Mouse (Mus musculus) macrophage (primary cell): ENCODE results near the gene Capn13. TPM values are rescaled to one million over a fixed set of nuclear protein-coding genes. Genes with fewer than 3 reads are reported as not detected.

Experiments
- H3K27ac ChIP-seq: fragments of 350-480 bp; formaldehyde crosslinking; 2 replicates; pipeline ENCODE4 v1.9.0; 2021
- H3K36me3 ChIP-seq: fragments of 350-480 bp; formaldehyde crosslinking; 2 replicates; pipeline ENCODE4 v1.9.0; 2021; ENCODE audit errors: inconsistent target
- H3K4me3 ChIP-seq: fragments of 350-480 bp; formaldehyde crosslinking; 2 replicates; pipeline ENCODE4 v1.9.0; 2021; ENCODE audit errors: inconsistent target
- H3K79me2 ChIP-seq: fragments of 350-480 bp; formaldehyde crosslinking; 2 replicates; pipeline ENCODE4 v1.9.0; 2021; ENCODE audit errors: inconsistent target
- WGBS: methylation state at CpG from one replicate; pipeline ENCODE4 v1.1.7; 2026; ENCODE audit warnings: inconsistent platforms; ENCODE audit not compliant: missing documents; 5-methylcytosine and 5-hydroxymethylcytosine counted together
- polyA plus RNA-seq: library from polyadenylated mRNA; stranded (reverse); fragments of 250-400 nt; gene quantifications from 3 replicates; pipeline ENCODE4 v1.2.4, GENCODE M21; 2018; ENCODE audit warnings: inconsistent platforms
- total RNA-seq, 78 experiments: library from RNA; depleted of rRNA; stranded (reverse); fragments of 250-400 nt; gene quantifications; 1 replicate in 9 of 78; 2 replicates in 24 of 78; 3 replicates in 43 of 78; 4 replicates in 2 of 78; pipeline ENCODE4 v1.2.4; 2018; ENCODE audit warnings: inconsistent platforms in 56 of 78

Gene Capn13
- total RNA-seq (2018; cell fraction: chromatin; rRNA removed): not detected
- total RNA-seq (2018; cell fraction: cytosol; rRNA removed): not detected
- total RNA-seq (2018; cell fraction: nucleus; rRNA removed): not detected
- 0.11 TPM in 1 of 3 replicates, not detected in the others for polyA plus RNA-seq

DNA sequence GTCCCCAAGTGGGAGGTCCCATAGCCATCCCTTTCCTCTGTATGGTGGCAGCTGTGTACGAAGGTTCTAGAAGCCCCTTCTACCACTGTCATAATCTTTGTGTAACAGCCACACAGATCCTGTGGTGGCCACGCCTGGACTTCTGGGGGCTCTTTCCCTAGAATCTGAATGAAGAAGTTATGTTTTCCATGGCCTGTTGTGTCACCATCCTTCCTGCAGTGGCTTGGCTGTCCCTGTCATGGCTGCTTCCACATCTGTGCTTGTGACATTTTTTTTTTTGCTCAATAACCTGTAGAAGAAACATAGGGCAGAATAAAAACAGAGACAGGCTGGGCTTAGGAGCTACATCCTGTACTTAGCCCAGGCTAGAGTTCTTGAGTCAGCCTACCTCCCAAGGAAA lies at the start of gene Capn13:
Capn13 (minus strand) TSS at position 5 of the 400 bp plus-strand sequence.
- H3K79me2 ChIP-seq: no peaks in the 10 kb centered on the region
- no peaks in the 10 kb centered on the region for H3K36me3 ChIP-seq
- WGBS: 60% methylated on average over 2 of the region's 2 CpGs
- no peak within 1 kb of the TSS for H3K27ac ChIP-seq
- H3K4me3 ChIP-seq: no peak within 1 kb of the TSS

DNA sequence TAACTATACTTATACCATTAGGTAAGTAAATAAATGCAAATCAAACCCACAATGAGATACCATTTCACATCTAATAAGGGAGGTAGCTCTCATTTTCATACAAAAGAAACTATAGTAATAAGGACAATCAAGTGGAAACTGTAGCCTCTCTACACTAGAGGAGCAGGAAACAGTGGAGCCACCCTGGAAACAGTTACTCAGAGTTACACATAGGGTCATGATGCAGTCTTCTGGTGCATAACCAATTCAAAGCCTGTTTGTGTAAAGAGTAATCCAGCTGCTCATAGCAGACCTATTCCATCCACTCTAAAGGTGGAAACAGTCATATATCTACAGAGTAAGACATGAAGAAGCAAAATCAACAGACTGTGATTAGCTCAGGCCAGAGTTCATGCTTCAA lies 48.4 kb upstream of the Capn13 start:
- H3K79me2 ChIP-seq: no peaks in the 10 kb centered on the region
- no peaks in the 10 kb centered on the region for H3K36me3 ChIP-seq
- no peak overlapping the region for H3K4me3 ChIP-seq
- H3K27ac ChIP-seq: no peak overlapping the region

DNA sequence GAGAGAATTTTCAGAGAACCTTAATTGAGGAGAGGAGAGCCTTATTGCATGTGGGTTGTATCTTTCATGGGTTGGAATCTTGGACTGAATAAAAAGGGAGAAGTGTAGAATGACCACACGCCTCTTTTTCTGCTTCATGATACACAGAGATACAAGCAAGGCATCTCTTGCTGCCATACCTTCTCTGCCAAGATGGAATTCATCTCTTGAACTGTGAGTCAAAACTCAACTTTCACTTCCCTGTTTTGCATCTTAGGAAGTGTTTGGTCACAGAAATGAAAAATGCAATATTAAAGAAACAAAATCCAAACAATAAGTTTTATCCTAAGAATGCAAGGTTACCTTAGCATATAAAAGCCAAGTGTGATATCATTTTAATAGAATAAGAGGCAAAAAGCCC lies 40.1 kb upstream of the Capn13 start:
- 30% methylated on average over 1 of the region's 1 CpGs for WGBS
- H3K27ac ChIP-seq: no peak overlapping the region
- no peaks in the 10 kb centered on the region for H3K79me2 ChIP-seq
- no peaks in the 10 kb centered on the region for H3K36me3 ChIP-seq
- H3K4me3 ChIP-seq: no peak overlapping the region

DNA sequence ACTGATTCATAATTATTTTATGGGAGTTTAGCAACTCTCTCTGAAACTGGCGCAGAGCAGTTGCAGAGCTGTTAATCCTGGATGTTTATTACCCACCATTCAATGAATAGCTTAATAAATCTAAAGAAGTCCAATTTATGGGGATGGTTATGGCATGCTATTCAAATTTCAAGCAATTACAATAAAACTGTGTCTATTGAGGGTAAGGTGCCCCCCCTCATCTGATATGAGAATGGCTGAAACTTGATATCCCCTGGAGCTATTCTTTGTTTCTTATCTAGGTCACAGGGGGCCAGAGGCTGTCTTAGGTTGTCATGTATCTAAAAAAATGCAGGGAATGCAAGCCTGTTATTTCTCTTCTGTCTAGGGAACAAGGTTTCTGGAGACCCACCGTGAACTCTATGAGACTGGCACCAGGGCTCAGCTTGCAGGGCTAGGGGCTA lies 31.9 kb upstream of the Capn13 start:
- Histone ChIP-seq H3K36me3 (no peaks in the 10 kb centered on the region), H3K27ac (no peak overlapping the region), H3K4me3 (no peak overlapping the region), H3K79me2 (no peaks in the 10 kb centered on the region)
- WGBS: 59% methylated on average over 2 of the region's 2 CpGs

DNA sequence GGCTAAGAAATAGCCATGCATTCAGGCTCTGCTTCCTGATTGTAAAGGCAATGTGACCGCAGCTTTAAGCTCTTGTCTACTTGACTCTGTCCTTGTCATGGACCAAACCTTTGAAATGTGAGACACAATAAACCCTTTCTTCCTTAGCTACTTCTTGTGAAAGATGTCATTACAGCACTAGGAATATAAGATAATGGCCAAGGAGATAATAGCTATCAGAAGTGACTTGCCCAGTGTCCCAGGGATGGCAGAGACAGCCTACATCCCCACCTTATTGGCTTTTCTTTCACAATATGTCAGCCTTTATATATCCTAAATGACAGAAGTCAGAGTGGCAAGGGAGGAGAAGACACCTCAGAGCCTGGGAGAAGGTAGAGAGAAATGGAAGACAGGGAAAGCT lies 31.4 kb upstream of the Capn13 start:
- Histone ChIP-seq H3K4me3 (no peak overlapping the region), H3K79me2 (no peaks in the 10 kb centered on the region), H3K36me3 (no peaks in the 10 kb centered on the region), H3K27ac (no peak overlapping the region)
- WGBS: 94% methylated on average over 1 of the region's 1 CpGs

DNA sequence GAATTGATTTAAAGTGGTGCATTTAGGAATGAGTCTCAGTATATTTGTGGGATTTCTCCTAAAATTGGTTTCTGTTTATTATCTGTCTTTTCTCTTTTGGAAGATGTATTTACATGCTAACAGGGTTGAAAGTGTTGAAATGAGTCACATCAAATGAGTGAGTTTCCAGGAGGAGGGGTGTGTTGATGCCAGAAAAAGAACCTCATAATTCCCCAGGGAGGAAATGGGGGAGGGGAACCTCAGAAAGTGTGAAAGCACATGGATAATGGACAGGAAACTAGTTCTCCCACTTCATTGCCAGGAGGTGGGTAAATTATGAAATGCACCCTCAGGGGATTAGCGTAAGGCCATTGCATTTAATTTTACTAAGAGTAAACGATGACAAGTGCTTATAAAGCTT lies 16.7 kb upstream of the Capn13 start:
- H3K27ac ChIP-seq: no peak overlapping the region
- H3K4me3 ChIP-seq: no peak overlapping the region
- H3K79me2 ChIP-seq: no peaks in the 10 kb centered on the region
- H3K36me3 ChIP-seq: no peaks in the 10 kb centered on the region
- WGBS: 68% methylated on average over 2 of the region's 2 CpGs

DNA sequence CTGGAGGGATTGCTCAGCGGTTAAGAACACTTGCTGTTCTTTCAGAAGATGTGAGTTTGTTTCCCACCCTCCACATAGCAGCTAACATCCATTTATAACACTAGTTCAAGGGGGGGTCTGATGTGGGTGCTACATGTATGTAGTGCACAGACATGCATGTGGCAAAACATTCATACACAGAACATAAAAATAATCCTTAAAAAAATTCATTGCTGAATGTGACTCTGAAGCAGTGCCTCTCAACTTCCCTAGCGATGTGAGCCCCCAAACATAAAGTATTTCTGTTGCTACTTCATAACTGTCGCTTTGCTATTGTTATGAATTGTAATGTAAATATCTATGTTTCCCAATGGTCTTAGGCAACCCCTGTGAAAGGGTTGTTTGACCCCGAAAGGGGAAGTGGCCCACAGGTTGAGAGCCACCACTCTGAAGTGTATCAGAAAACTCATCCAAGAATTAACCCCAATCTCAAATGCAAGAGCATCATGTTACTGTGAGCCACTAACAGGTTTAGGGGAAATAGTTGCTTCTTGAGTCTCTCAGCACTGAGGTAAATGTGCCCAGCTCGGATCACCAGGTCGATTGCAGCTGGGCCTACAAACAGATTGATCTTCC lies 15.6 kb upstream of the Capn13 start:
- 25% methylated on average over 5 of the region's 6 CpGs for whole genome bisulfite sequencing
- H3K36me3 ChIP-seq: no peaks in the 10 kb centered on the region
- no peaks in the 10 kb centered on the region for H3K79me2 ChIP-seq
- H3K27ac ChIP-seq: no peak overlapping the region
- H3K4me3 ChIP-seq: no peak overlapping the region

DNA sequence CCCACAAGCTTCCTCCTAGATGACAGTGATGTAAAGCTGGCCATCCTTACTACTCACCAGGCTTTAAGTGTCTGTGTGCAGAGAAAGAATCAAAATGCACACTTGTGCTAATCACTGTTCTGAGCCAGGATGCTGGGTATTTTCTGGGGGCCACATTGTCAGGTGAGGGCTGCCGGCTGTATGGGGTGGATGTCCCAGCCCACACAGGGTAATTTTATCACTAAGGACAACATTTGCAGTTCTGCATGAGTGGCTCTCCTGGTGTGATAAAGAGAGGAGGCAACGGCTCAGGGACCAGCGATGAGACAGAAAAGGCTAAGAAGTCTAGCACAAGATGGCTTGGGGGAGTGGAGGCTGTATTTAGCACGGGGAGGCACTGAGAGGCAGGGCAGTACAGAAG lies 11.2 kb upstream of the Capn13 start:
- Histone ChIP-seq H3K79me2 (no peaks in the 10 kb centered on the region), H3K36me3 (no peaks in the 10 kb centered on the region), H3K27ac (no peak overlapping the region), H3K4me3 (no peak overlapping the region)
- WGBS: 63% methylated on average over 4 of the region's 4 CpGs

DNA sequence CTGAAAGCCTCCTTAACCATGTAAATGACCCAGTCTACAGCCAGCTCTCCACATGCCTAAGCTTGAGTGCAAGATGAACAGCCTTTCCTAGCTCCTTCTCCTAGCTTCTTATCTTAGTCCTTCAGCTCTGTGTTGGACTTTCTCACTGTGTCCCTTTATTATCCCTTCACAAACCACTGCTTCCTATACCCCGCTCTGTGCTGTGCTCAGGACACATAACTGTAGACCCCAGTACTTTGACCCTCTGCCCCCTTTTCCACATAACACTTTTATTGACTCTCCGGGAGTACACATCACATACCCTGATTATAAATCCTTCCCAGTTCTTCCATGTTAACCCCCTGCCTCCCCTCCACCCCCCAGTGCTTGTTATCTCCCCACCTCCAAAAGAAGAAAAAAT lies 606 bp upstream of the Capn13 start:
- Histone ChIP-seq H3K36me3 (no peaks in the 10 kb centered on the region), H3K79me2 (no peaks in the 10 kb centered on the region), H3K4me3 (no peak overlapping the region), H3K27ac (no peak overlapping the region)
- 97% methylated on average over 2 of the region's 2 CpGs for WGBS

DNA sequence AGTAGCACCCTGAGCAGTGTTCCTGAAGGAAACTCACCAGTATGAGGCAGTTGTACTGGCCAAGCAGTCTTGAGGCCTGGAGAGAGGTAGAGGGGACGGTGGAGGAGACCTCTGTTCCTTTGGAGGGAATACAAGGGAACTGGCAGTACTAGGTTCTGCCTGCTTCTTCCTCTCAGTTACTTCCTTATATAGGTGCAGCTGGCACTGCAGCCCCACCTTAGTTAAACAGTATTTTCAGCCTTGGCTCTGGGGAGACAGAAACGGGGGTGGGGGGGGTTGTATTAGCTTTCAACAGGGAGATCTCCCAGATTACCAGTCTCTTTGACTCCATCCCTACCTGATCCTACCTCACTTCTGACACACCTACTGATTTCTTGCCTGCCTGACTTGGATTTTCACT lies 1.5 kb downstream of the Capn13 start:
- H3K4me3 ChIP-seq: no peak overlapping the region
- no peaks in the 10 kb centered on the region for H3K36me3 ChIP-seq
- no peak overlapping the region for H3K27ac ChIP-seq
- WGBS: 8% methylated on average over 2 of the region's 2 CpGs
- H3K79me2 ChIP-seq: no peaks in the 10 kb centered on the region

DNA sequence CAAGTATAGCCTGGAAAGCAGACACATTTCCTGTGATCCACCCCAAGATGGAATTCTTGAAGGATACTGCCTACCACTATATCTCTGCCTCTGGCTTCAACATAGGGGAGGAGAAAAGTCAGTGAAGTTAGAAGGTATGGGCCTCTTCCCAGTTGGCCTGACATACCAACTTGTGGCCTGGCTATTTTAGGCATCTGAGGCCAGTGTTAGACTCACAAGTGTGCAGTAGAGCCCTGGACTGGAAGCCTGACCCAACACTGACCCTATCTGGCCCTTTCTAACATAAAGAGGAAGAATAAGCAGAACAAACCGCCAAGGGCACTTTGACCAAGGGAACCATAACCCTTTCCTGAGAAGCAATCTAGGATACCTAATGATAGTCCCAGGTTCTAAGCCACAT lies 7.3 kb downstream of the Capn13 start:
- Histone ChIP-seq H3K36me3 (no peaks in the 10 kb centered on the region), H3K27ac (no peak overlapping the region), H3K4me3 (no peak overlapping the region), H3K79me2 (no peaks in the 10 kb centered on the region)
- 64% methylated on average over 1 of the region's 1 CpGs for WGBS

DNA sequence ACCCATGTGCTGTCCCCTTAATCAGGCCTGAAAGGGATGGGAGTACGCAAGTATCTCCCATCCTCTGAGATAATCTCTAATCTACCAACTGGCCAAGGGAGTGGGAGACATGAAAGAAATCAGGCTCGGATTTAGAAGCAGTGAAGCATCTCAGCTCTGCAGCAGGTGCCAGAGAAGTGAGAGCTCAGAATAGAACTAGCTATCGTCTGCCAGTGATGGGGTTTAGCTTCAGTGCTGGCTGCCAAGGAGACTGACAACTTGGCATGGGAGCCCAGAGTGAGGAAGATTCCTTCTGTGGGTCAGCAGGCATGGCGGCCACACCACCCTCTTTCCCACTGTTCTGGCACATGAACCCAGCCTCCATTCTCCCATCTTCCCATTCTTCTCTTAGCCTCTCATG lies 8.9 kb downstream of the Capn13 start:
- no peaks in the 10 kb centered on the region for H3K36me3 ChIP-seq
- no peak overlapping the region for H3K4me3 ChIP-seq
- WGBS: 97% methylated on average over 4 of the region's 4 CpGs
- no peak overlapping the region for H3K27ac ChIP-seq
- no peaks in the 10 kb centered on the region for H3K79me2 ChIP-seq

DNA sequence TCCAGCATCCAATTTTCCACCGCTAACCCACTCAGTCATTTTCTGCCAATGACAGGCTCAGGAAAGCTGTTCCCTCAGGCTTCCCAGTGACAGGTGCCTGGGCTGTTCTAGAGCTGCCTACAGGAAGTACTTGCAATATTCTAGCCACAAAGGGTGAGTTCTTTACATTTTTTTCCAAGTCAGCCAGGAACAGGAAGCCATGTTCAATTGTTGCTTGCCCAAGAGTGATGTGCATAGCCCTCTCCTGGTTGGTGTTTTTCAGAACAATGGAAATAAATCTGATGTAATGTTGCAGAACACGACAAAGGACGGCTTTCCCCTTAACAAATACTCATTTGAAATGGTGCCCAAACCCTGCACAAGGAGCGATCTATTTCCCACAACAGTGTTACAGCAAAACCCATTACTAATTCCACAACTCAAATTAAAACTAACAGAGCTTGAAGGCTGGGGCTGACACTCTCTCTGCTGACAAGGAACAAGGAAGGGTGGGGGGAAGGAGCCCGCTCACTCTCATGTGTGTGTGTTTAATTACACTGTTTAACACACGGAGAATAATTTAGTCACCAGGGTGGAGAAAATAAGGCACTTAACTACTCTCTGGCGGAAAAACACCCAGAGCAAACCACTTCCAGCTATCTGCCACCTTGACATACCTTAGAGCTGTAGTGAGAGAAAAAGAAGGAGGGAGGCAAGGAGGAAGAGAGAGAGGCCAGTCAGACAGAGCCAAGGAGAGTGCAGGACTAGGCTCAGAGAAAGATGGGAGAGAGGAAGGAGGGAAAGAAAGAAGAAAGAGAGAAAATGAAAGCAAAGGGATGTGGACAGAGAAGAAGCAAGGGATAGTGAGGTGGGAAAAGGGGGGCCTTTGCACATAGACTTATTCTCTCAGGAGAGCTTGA lies 10.2 kb downstream of the Capn13 start:
- Histone ChIP-seq H3K4me3 (no peak overlapping the region), H3K36me3 (no peaks in the 10 kb centered on the region), H3K27ac (no peak overlapping the region), H3K79me2 (no peaks in the 10 kb centered on the region)
- WGBS: 48% methylated on average over 7 of the region's 7 CpGs

DNA sequence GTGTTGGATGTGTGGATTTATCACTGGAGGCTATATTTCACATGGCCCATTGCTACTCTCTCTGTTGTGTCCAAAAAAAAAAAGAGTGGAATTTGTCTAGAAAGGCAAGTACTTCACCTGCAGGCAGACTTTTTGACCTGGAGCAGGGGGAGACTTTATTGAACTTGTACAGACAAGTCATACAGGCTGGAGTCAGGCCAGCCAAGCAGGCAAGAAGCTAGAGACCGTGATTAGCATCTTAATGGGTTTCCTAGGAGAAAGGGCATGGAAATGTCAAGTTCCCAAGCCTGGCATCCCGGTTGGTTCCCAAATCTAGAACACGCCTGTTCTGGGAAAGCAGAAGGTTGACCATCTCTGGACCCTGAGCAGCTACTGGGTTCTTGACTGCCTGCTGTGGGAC lies 11.3 kb downstream of the Capn13 start:
- WGBS: 88% methylated on average over 3 of the region's 3 CpGs
- H3K4me3 ChIP-seq: no peak overlapping the region
- H3K36me3 ChIP-seq: no peaks in the 10 kb centered on the region
- H3K27ac ChIP-seq: no peak overlapping the region
- H3K79me2 ChIP-seq: no peaks in the 10 kb centered on the region

DNA sequence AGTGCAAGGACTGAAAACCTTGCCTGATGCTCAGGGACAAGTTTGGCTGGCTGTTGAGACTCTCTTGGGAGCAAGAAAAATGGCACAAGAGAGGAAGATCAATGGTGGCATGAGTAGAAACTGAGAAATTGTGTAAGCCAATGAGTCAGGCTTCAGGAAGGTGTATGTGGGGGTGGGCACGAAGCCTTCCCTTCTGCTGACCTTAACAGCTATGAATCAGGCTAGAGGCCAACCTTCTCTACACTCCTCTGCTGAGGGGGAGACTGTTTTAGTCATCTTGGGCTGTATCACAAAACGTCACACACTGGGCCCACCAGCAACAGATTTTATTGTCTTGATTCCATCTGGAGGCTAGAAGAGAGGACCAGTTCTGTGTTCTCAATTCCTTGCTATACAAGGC lies 14.1 kb downstream of the Capn13 start:
- 80% methylated on average over 2 of the region's 2 CpGs for WGBS
- H3K36me3 ChIP-seq: no peaks in the 10 kb centered on the region
- no peak overlapping the region for H3K4me3 ChIP-seq
- H3K27ac ChIP-seq: no peak overlapping the region
- H3K79me2 ChIP-seq: no peaks in the 10 kb centered on the region
